Mouse (Mus musculus) liver, embryonic 12.5 days (tissue): ENCODE data around the gene Hcrtr1. TPM values are rescaled to one million over a fixed set of nuclear protein-coding genes. Genes with fewer than 3 reads are reported as not detected.

Experiments used
- ATAC-seq: fragments of 200-750 bp; cut with Nextera tagmentation; 2 replicates; pipeline ENCODE4 v1.8.0; 2017; ENCODE audit warnings: moderate number of reproducible peaks, mild to moderate bottlenecking, moderate library complexity
- H3K27ac ChIP-seq: fragments of 300-500 bp; sonication (generic); 2 replicates; pipeline ENCODE4 v1.5.1; 2016; ENCODE audit warnings: mild to moderate bottlenecking
- H3K27me3 ChIP-seq: fragments of 300-500 bp; sonication (generic); replicated peaks from 2 replicates; pipeline ENCODE4 v1.6.1; 2016; ENCODE audit warnings: mild to moderate bottlenecking, moderate library complexity
- H3K36me3 ChIP-seq: fragments of 300-500 bp; sonication (generic); 2 replicates; pipeline ENCODE4 v1.6.1; 2016; ENCODE audit warnings: mild to moderate bottlenecking, moderate library complexity
- H3K4me1 ChIP-seq: fragments of 300-500 bp; sonication (generic); 2 replicates; pipeline ENCODE4 v1.6.1; 2016
- H3K4me2 ChIP-seq: fragments of 300-500 bp; sonication (generic); 2 replicates; pipeline ENCODE4 v1.6.1; 2016; ENCODE audit warnings: mild to moderate bottlenecking, moderate library complexity
- H3K4me3 ChIP-seq: fragments of 300-500 bp; sonication (generic); 2 replicates; pipeline ENCODE4 v1.5.1; 2016; ENCODE audit warnings: mild to moderate bottlenecking, moderate library complexity
- H3K9ac ChIP-seq: fragments of 300-500 bp; sonication (generic); 2 replicates; pipeline ENCODE4 v1.6.1; 2016; ENCODE audit warnings: mild to moderate bottlenecking, moderate library complexity
- H3K9me3 ChIP-seq: fragments of 300-500 bp; sonication (generic); replicated peaks from 2 replicates; pipeline ENCODE4 v1.6.1; 2016; ENCODE audit warnings: mild to moderate bottlenecking, moderate library complexity
- WGBS: fragments of 180-500 bp; shearing (Covaris S2); methylation state at CpG from one replicate; pipeline ENCODE4 v1.1.7; 2016; ENCODE audit not compliant: insufficient replicate concordance; 5-methylcytosine and 5-hydroxymethylcytosine counted together
- polyA plus RNA-seq: library from polyadenylated mRNA; unstranded; fragments of >200 nt; fragmentation: Nextera tagmentation; extraction: Ambion mirVana; gene quantifications from 2 replicates; pipeline ENCODE4 v1.2.1, GENCODE M21; 2016

Gene Hcrtr1
- polyA plus RNA-seq, 1 experiment from 2014 or later: not detected

GRCm38 (mm10) chr4:130166592-130166991, 27.4 kb upstream of the Hcrtr1 start:
- WGBS: 73% methylated on average over 8 of the region's 8 CpGs
- Histone ChIP-seq H3K4me2 (no peak overlapping the region), H3K9ac (0 out of 2 replicates have a peak overlapping the region, but pooled peaks have one; percentile 17), H3K27me3 (peaks cover 84% of the 10 kb centered on the region), H3K4me3 (no peak overlapping the region), H3K36me3 (peaks cover 27% of the 10 kb centered on the region; the same call in 1 of the 2 replicates), H3K27ac (no peak overlapping the region), H3K4me1 (peaks cover 32% of the 10 kb centered on the region), H3K9me3 (no peaks in the 10 kb centered on the region)
- no peak for ATAC-seq

- Histone ChIP-seq H3K4me1 (peaks cover 29% of the 10 kb centered on the region), H3K4me2 (no peak overlapping the region), H3K27ac (no peak overlapping the region), H3K27me3 (peaks cover 85% of the 10 kb centered on the region), H3K4me3 (no peak overlapping the region), H3K9me3 (no peaks in the 10 kb centered on the region), H3K9ac (no peak overlapping the region), H3K36me3 (peaks cover 22% of the 10 kb centered on the region; the same call in 1 of the 2 replicates)
- ATAC-seq: no peak
- WGBS: 72% methylated on average over 18 of the region's 18 CpGs
These were observed 26.9 kb upstream of the Hcrtr1 start for GRCm38 (mm10) chr4:130166061-130166460.

- no peaks in the 10 kb centered on the region for H3K9me3 ChIP-seq
- H3K4me1 ChIP-seq: peaks cover 26% of the 10 kb centered on the region
- peaks cover 18% of the 10 kb centered on the region; the same call in 1 of the 2 replicates for H3K36me3 ChIP-seq
- 53% methylated on average over 6 of the region's 6 CpGs for WGBS
- no peak overlapping the region for H3K27ac ChIP-seq
- H3K9ac ChIP-seq: no peak overlapping the region
- no peak overlapping the region for H3K4me2 ChIP-seq
- ATAC-seq: no peak
- H3K4me3 ChIP-seq: no peak overlapping the region
- peaks cover 90% of the 10 kb centered on the region for H3K27me3 ChIP-seq
These were observed 25.0 kb upstream of the Hcrtr1 start for GRCm38 (mm10) chr4:130164121-130164520.

- Histone ChIP-seq H3K36me3 (peaks cover 18% of the 10 kb centered on the region; the same call in 1 of the 2 replicates), H3K4me2 (peak overlapping the region; percentile 34; the same call in 1 of the 2 replicates), H3K4me1 (peaks cover 23% of the 10 kb centered on the region), H3K27ac (0 out of 2 replicates have a peak overlapping the region, but pooled peaks have one; percentile 11), H3K4me3 (no peak overlapping the region), H3K9me3 (no peaks in the 10 kb centered on the region), H3K9ac (no peak overlapping the region), H3K27me3 (peaks cover 83% of the 10 kb centered on the region)
- no peak for ATAC-seq
- WGBS: 4% methylated on average over 20 of the region's 20 CpGs
These were observed 24.3 kb upstream of the Hcrtr1 start for GRCm38 (mm10) chr4:130163391-130163861.

GRCm38 (mm10) chr4:130161349-130161748, 22.2 kb upstream of the Hcrtr1 start:
- H3K9ac ChIP-seq: no peak overlapping the region
- WGBS: 32% methylated on average over 4 of the region's 4 CpGs
- H3K9me3 ChIP-seq: no peaks in the 10 kb centered on the region
- no peak overlapping the region for H3K4me3 ChIP-seq
- 0 out of 2 replicates have a peak, but pooled peaks cover 7% of the 10 kb centered on the region for H3K36me3 ChIP-seq
- H3K27me3 ChIP-seq: peaks cover 75% of the 10 kb centered on the region
- H3K4me1 ChIP-seq: peaks cover 13% of the 10 kb centered on the region
- no peak overlapping the region for H3K27ac ChIP-seq
- no peak overlapping the region for H3K4me2 ChIP-seq
- ATAC-seq: no peak

DNA sequence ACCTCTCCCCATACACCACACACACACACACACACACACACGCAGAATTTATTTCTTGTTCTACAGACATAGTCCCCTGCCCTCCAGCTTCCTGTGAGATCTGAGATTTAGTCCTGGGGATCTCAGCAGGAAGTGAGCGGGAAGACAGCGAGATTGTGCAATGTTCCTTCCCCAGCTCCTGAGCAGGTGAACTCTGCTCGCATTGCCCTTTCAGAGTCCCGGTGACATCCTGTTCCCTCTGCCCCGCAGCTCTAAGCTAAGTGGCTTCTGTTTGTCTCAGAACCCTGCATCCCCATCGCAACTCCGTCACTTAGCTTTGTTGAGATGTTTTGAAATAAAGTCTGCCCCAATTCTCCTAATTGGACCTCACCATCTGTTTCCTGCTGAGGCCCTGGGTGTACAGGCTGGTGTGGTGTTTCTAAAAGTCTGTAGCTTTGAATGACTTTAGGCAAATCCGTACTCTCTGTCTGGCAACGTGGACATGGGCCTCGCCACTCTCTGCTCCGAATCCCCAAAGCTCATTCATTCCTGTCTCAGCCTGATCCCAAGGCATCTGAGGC, 17.7 kb upstream of the Hcrtr1 start:
- peaks cover 58% of the 10 kb centered on the region for H3K27me3 ChIP-seq
- no peak for ATAC-seq
- 48% methylated on average over 12 of the region's 12 CpGs for WGBS

DNA sequence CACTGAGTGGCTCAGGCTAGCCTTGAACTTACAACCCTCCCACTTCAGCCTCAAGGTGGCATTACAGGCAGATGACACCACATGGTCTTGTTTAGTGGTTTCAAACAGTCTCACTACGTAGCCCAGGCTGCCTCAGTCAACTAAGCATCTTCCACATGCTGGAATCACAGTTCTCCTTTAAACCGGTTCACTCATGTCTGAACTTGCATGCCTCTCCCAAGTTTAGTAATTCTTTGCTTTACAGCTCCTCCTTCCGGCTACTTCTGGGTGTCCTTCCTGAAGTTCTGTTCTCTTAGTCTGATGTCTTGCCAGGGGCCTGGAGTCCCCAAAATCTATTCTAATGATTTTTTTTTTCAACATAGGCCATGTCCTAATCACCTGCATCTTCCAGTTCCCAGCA, 15.1 kb upstream of the Hcrtr1 start:
- ATAC-seq: no peak
- Histone ChIP-seq H3K27me3 (peaks cover 60% of the 10 kb centered on the region), H3K36me3 (no peaks in the 10 kb centered on the region), H3K9ac (no peak overlapping the region), H3K4me3 (no peak overlapping the region), H3K27ac (no peak overlapping the region), H3K4me2 (no peak overlapping the region), H3K4me1 (no peaks in the 10 kb centered on the region), H3K9me3 (no peaks in the 10 kb centered on the region)
- 71% methylated on average over 3 of the region's 3 CpGs for WGBS

More for the DNA sequence above, 17.7 kb upstream of the Hcrtr1 start:
- Histone ChIP-seq H3K36me3 (no peaks in the 10 kb centered on the region), H3K9ac (no peak overlapping the region), H3K4me2 (no peak overlapping the region), H3K4me3 (no peak overlapping the region), H3K4me1 (no peaks in the 10 kb centered on the region), H3K27ac (no peak overlapping the region), H3K9me3 (no peaks in the 10 kb centered on the region)

- H3K9me3 ChIP-seq: no peaks in the 10 kb centered on the region
- H3K9ac ChIP-seq: no peak overlapping the region
- 40% methylated on average over 10 of the region's 10 CpGs for WGBS
- no peak for ATAC-seq
- no peak overlapping the region for H3K4me3 ChIP-seq
- no peak overlapping the region for H3K4me2 ChIP-seq
- peaks cover 83% of the 10 kb centered on the region for H3K27me3 ChIP-seq
- H3K27ac ChIP-seq: no peak overlapping the region
- H3K4me1 ChIP-seq: no peaks in the 10 kb centered on the region
- H3K36me3 ChIP-seq: no peaks in the 10 kb centered on the region
These were observed 9.2 kb upstream of the Hcrtr1 start for GRCm38 (mm10) chr4:130148405-130148804.

DNA sequence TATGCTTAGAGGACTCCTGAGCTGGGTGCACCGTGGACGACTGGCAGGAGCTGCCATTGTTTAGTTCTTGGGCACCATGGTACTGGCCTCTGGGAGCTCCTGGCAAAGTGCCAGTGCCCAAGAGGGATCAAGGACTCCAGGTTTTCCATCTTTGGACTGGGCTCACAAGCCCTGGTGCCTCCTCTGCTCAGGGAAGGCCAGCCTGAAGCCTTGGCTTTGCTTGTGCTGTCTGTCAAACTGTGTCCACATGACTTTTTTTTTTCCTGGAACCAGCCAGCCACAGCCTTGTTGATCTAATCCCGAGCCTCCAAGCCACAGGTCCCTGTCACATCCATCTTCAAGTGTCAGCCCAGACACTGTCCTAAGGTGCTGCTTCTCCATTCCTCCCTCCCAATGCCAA, 2.6 kb upstream of the Hcrtr1 start:
- no peak overlapping the region for H3K9ac ChIP-seq
- H3K9me3 ChIP-seq: no peaks in the 10 kb centered on the region
- H3K4me3 ChIP-seq: no peak overlapping the region
- H3K27me3 ChIP-seq: peaks cover 90% of the 10 kb centered on the region
- H3K36me3 ChIP-seq: no peaks in the 10 kb centered on the region
- no peak for ATAC-seq
- H3K27ac ChIP-seq: no peak overlapping the region
- H3K4me1 ChIP-seq: peaks cover 4% of the 10 kb centered on the region; the same call in 1 of the 2 replicates
- 54% methylated on average over 3 of the region's 3 CpGs for WGBS
- H3K4me2 ChIP-seq: no peak overlapping the region

DNA sequence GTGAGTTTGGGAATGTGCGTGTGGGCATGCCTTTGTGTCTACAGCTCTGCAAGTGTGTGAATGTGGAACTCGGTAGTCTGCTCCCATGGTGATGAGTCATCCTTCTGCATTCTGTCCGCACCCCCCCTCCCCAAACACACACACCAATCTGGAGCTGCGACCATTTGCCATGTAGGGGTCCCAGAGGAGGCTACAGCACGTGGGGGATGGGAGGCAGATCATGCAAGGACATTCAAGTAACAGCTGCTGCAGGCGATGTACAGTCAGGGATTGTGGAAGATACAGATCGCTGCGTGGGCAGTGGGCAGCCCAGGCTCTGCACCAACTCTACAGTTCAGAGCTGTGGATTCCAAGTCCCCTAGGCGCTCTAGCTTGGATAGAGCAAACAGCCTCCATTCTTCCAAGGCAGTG, 1.8 kb upstream of the Hcrtr1 start:
- 40% methylated on average over 9 of the region's 9 CpGs for WGBS
- Histone ChIP-seq H3K27me3 (peaks cover 94% of the 10 kb centered on the region), H3K4me3 (no peak overlapping the region)

DNA sequence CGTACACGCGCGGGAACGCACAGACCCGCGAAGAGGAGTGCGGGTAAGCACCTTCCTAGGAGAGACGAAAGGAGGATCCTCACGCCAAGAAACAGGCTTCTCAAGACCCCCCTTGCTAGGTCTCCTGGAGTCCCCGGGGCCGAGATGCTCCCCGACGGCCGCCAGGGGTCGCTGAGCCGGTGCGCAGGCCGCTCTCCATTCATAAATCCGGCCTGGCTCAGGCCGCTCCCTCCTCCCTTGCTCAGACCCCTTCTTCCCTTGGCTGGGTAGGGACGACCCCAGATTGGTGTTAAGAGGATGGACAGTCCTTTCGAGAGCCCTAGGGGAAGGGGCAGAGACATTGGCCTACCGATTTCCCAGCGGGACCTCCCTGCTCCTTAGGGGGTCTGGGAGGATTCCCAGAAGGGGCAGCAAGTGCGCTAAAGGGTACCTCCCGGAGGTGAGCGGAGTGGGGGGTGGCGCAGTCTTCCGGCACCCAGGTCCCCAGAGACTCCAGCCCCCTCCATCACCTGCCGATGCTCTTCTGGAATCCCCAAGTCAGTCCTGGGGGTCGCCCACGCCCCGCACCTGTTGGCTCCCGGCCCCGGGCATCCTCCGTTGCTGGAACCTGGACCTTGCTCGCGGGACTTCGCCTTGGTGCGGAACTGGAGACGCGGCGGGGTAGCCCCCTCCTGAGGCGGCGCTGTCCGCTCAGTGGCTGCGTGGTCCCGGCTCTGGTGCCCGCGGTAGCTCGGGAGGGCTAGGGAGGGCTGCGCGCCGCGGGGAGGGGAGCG, 532 bp downstream of the Hcrtr1 start:
- H3K4me1 ChIP-seq: peaks cover 4% of the 10 kb centered on the region; the same call in 1 of the 2 replicates
- ATAC-seq: no peak
- H3K4me3 ChIP-seq: peak overlapping the region; percentile 18; the same call in 1 of the 2 replicates
- peak overlapping the region; percentile 44 for H3K4me2 ChIP-seq
- no peak overlapping the region for H3K9ac ChIP-seq
- WGBS: 3% methylated on average over 57 of the region's 57 CpGs
- no peaks in the 10 kb centered on the region for H3K9me3 ChIP-seq
- H3K27ac ChIP-seq: no peak overlapping the region
- H3K36me3 ChIP-seq: no peaks in the 10 kb centered on the region
- H3K27me3 ChIP-seq: peaks cover 86% of the 10 kb centered on the region

More for the DNA sequence above, 1.8 kb upstream of the Hcrtr1 start:
- Histone ChIP-seq H3K9me3 (no peaks in the 10 kb centered on the region), H3K27ac (no peak overlapping the region), H3K36me3 (no peaks in the 10 kb centered on the region), H3K4me1 (peaks cover 4% of the 10 kb centered on the region; the same call in 1 of the 2 replicates), H3K9ac (no peak overlapping the region), H3K4me2 (no peak overlapping the region)
- ATAC-seq: no peak

- no peaks in the 10 kb centered on the region for H3K9me3 ChIP-seq
- H3K9ac ChIP-seq: no peak overlapping the region
- H3K27ac ChIP-seq: no peak overlapping the region
- H3K27me3 ChIP-seq: peaks cover 42% of the 10 kb centered on the region
- H3K4me3 ChIP-seq: no peak overlapping the region
- H3K4me2 ChIP-seq: no peak overlapping the region
- H3K36me3 ChIP-seq: no peaks in the 10 kb centered on the region; the same call in 1 of the 2 replicates
- 51% methylated on average over 6 of the region's 6 CpGs for WGBS
- ATAC-seq: no peak
- H3K4me1 ChIP-seq: peaks cover 8% of the 10 kb centered on the region
These were observed 5.8 kb downstream of the Hcrtr1 start for GRCm38 (mm10) chr4:130133399-130133798.
